Mouse (Mus musculus) v-Abl transformed pro-B cells (cell line): Measurements from ENCODE around the gene Ssr3.

Experiments used
- in situ Hi-C, 2 experiments: fragments of 400-800 bp; cut with MboI; formaldehyde crosslinking; loops; one replicate each; pipeline ENCODE4 v1.15.1; 2025; ENCODE audit not compliant: unreplicated experiment in 2 of 2

Ssr3 gene

GRCm38 (mm10) chr3:65392421-65392817 is at the start of gene Ssr3:
Gene Ssr3, minus strand, starts transcription at chr3:65392623.
- in situ Hi-C loops, result loop anchor here (10.0 to 25.0 kb wide), 3 partner anchors 142 to 1830 kb away; partner anchors contain the start of genes Rsrc1 (in 1 of the 2) and Shox2 (in 1 of the 2)

GRCm38 (mm10) chr3:65441586-65442111 is 49.2 kb upstream of the Ssr3 start:
- in situ Hi-C loops, result no loop called here

GRCm38 (mm10) chr3:65438511-65439228 is 46.2 kb upstream of the Ssr3 start:
- in situ Hi-C loops, result no loop called here

GRCm38 (mm10) chr3:65435812-65436211 is 43.4 kb upstream of the Ssr3 start:
- in situ Hi-C loops, result no loop called here

GRCm38 (mm10) chr3:65435101-65435571 is 42.7 kb upstream of the Ssr3 start:
- in situ Hi-C loops, result no loop called here

- in situ Hi-C loops, result no loop called here
These were observed 39.8 kb upstream of the Ssr3 start for GRCm38 (mm10) chr3:65432236-65432635.

- in situ Hi-C loops, result no loop called here
These were observed 27.3 kb upstream of the Ssr3 start for GRCm38 (mm10) chr3:65419706-65420105.

DNA sequence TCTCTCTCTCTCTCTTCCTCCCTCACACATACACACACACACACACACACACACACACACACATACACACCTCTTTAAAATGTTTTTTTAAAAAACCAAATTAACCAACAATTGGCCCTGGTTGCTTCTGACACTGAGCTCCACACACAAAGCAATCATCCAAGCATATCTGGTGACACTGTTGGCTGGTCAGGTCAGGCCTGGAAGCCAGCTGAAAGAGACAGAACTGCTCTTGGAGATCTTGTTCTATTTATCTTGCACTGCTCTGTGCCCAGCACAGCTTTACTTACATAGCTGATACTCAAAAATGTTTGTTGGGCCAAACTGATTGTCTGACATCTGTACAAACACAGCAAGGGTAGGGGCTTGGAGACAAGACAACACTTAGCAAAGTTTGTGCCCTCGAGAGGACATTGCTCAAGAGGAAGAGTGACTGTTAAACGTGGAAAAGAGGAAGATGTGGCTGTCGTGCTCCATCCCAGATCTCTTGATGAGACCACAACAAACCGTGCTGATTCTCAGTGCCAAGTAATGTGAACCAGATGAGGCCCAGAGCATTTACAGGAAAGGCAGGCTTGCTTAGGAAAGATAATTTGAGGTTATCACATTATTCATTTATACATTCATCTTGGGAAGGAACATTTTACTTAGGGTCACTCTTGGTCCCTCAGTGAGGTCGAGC is 25.6 kb upstream of the Ssr3 start:
- in situ Hi-C loops, result no loop called here

DNA sequence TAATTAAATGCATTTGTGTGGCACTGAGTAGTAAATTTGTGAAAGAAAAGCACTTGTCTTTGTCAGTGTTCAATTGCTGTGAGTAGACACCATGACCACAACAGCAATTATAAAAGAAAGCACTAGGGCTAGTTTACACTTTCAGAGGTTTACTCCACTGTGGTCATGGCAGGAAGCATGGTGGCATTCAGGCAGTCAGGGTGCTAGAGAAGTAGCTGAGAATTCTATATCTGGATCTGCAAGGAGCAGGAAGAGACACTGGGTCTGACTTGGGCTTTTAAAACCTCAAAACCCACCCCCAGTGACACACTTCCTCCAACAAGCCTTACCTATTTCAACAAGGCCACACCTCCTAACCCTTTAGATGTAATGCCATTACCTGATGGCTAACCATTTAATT is 24.1 kb upstream of the Ssr3 start:
- in situ Hi-C loops, result no loop called here

GRCm38 (mm10) chr3:65407891-65408290 is 15.5 kb upstream of the Ssr3 start:
- in situ Hi-C loops, result no loop called here

- in situ Hi-C loops, result no loop called here
These were observed 13.4 kb upstream of the Ssr3 start for GRCm38 (mm10) chr3:65405781-65406180.

- in situ Hi-C loops, result loop anchor here (10.0 to 25.0 kb wide), 3 partner anchors 137 to 1835 kb away; partner anchors contain the start of genes Rsrc1 (in 1 of the 2) and Shox2 (in 1 of the 2)
These were observed 5.1 kb upstream of the Ssr3 start for GRCm38 (mm10) chr3:65397566-65397965.

- in situ Hi-C loops, result loop anchor here (10.0 to 25.0 kb wide), 3 partner anchors 138 to 1835 kb away; partner anchors contain the start of genes Rsrc1 (in 1 of the 2) and Shox2 (in 1 of the 2)
These were observed 4.5 kb upstream of the Ssr3 start for GRCm38 (mm10) chr3:65396835-65397504.

DNA sequence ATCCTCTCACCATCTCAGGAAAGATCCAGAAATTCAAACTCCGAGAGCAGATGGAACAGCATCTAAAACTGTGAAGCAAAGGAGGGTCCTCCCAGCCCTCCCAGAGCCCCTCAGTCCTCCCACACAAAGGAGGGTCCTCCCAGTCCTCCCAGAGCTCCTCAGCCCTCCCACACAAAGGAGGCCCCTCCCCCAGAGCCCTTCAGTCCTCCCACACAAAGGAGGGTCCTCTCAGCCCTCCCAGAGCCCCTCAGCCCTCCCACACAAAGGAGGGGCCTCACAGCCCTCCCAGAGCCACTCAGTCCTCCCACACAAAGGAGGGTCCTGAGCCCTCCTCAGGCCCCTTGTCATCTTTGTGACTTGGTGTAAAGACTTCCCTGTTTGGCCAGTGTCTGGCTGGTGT is 2.7 kb upstream of the Ssr3 start:
- in situ Hi-C loops, result loop anchor here (10.0 to 25.0 kb wide), 3 partner anchors 140 to 1833 kb away; partner anchors contain the start of genes Rsrc1 (in 1 of the 2) and Shox2 (in 1 of the 2)

DNA sequence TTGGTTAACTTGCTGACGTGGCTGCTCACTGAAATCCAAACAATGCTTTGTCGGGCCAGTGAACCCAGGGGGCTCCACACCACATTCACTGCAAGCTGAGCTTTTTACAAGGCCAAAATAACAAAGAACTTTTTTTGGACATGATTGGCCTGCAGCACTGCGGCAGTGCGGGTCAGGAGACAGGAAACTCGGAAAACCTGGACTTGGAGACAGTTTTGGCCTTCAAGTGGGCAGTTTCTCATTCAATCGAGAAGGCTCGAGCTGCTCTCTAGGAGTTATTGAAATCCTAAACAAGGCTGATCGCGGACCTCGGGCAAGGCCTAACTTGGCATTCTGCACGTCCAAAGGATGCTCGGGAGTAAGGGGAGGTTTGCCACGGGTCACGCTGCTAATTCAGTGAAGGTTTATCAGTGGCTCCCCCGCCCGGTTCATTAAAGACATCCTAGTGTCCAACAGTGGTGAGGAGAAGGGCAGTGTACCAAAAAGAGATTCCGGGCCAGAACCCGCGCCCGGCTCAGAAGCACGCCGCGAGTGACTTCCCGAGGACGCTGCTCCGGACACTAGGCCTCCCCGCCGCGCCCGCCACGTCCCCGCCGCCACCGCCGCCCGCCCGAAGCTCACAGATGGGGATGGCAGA is 521 bp downstream of the Ssr3 start:
- in situ Hi-C loops, result loop anchor here (10.0 to 25.0 kb wide), 3 partner anchors 143 to 1830 kb away; partner anchors contain the start of genes Rsrc1 (in 1 of the 2) and Shox2 (in 1 of the 2)

GRCm38 (mm10) chr3:65391222-65391783 is 1.1 kb downstream of the Ssr3 start:
- in situ Hi-C loops, result loop anchor here (10.0 to 25.0 kb wide), 3 partner anchors 143 to 1829 kb away; partner anchors contain the start of genes Rsrc1 (in 1 of the 2) and Shox2 (in 1 of the 2)

DNA sequence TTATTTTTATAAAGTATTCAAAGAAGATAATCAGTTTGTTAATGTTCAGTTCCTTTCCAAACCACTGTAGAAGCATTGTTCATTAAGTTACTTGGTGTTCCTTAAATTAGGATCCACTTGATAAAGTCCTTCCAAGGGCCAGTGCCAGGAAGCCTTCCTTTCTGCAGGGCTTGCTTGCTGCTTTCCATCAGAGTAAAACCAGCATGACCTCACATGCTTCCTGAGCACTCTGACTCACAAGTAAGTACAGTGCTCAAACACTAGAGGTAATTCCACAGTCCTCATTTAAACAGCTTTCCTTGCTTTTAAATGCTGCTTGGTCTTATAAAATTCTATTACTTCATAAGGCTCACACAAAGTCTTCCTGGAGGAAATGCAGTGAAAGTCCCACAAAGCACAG is 6.7 kb downstream of the Ssr3 start:
- in situ Hi-C loops, result loop anchor here (5.0 to 25.0 kb wide), 6 partner anchors 147 to 1823 kb away; partner anchors contain the start of genes Rsrc1 (in 1 of the 2) and Shox2 (in 1 of the 2)

- in situ Hi-C loops, result loop anchor here (10.0 to 25.0 kb wide), 5 partner anchors 290 to 1822 kb away; partner anchors contain the start of genes Rsrc1 (in 1 of the 2) and Shox2 (in 1 of the 2)
These were observed 8.0 kb downstream of the Ssr3 start for GRCm38 (mm10) chr3:65384431-65384830.

DNA sequence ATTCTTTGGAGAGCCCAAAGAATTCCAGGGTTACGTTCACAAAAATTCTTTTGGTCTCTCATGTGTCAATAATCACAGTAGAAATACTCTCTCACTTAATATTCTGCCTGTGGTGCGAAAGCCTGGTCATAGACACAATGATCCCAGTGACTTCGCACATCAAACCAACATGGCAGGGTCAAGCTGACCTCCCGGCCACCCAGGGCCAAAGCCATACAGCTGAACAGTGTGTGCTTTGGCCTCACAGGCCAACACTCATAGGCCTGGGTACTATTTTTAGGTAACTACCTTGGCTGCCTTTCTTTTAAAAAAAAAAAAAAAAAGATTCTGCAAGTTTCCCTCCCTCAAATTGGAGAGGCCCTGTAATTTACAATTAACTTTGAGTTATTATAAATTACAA is 11.3 kb downstream of the Ssr3 start:
- in situ Hi-C loops, result loop anchor here (10.0 to 25.0 kb wide), 5 partner anchors 294 to 1819 kb away; partner anchors contain the start of genes Rsrc1 (in 1 of the 2) and Shox2 (in 1 of the 2)
